Mouse (Mus musculus) brain, embryonic 14.5 days (tissue): ENCODE measurements at regions not wholly inside any gene's neighbourhood (a gene's known extent, or its start where the extent isn't known, plus 50 kb on each side); places are given as distances from the start of the nearest gene placed in this dataset.

Experiments used
- DNase-seq: peaks from one replicate; pipeline ENCODE4 v3.0.0-alpha.2; 2011; ENCODE audit warnings: low read depth
- CTCF ChIP-seq: fragments of 200-500 bp; IDR thresholded peaks from 2 replicates; pipeline ENCODE4 v1.5.1; 2012; ENCODE audit warnings: inconsistent platforms, mild to moderate bottlenecking, moderate library complexity, borderline replicate concordance; ENCODE audit not compliant: insufficient read depth, insufficient read length; ENCODE audit errors: extremely low read depth
- POLR2A ChIP-seq: fragments of 200-500 bp; IDR thresholded peaks from 2 replicates; pipeline ENCODE4 v1.6.1; 2012; ENCODE audit warnings: mild to moderate bottlenecking, inconsistent platforms, borderline replicate concordance; ENCODE audit not compliant: poor library complexity, insufficient read depth, insufficient read length, severe bottlenecking; ENCODE audit errors: extremely low read depth

DNA sequence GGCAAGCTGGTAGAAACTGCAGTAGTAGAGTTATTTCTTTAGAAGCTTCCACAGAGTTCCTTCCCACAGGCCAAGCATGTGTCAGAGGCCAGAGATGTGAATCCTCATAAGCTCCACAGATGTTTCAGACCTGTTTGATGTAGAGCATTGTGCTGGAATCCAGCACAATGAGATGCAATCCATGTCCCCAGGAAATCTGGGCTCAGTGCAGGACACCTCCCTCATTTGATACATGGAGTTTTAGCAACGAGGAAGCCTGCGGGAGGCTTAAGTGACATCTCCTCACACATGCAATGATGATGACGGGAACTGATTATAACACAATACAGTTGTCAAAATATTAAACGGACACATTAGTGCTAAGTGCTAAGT, 133.7 kb downstream of the Slc30a10 start:
- DNase-seq = no peak
- no peak for TF ChIP-seq POLR2A
- no peak for TF ChIP-seq CTCF

DNA sequence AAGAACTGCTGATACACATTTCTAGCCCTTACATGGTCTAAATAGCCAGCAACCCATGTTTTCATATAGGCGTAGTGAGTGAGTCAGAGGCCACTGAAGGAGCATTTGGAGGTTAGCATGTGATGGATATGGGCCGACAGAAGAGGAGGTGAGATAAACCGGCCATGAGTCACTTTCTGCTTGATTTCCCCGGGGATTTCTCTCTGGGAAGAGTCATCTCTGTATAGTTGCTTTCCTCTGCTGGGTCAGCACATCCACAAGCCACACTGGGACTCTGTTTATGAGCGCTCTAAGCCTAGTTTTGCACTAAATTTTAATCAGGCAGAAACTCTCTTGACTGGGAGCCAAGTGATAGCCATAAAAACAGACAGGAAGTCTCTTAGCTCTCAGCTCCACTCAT, 142.2 kb downstream of the Slc30a10 start:
- TF ChIP-seq POLR2A (no peak), CTCF (no peak)
- no peak for DNase-seq

DNA sequence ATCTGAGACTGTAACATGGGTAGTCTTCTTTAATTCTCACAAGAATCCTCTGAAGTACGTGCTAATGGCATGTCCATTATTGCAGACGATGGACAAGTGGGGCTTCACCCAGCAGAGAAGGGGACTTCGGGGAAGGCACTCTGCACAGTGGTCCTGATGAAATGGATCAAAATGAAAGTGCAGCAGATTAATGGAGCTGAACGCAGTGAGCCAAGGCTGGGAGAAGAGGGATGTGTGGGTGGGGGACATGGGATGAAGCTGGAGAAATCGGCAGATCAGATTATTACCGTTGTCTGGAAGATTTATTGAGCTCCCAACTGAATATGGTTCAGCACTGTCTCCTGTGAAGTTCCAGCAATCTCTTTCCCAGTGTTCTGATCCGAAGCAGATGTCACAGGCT, 143.9 kb downstream of the Slc30a10 start:
- TF ChIP-seq POLR2A (no peak), CTCF (no peak)
- no peak for DNase-seq

DNA sequence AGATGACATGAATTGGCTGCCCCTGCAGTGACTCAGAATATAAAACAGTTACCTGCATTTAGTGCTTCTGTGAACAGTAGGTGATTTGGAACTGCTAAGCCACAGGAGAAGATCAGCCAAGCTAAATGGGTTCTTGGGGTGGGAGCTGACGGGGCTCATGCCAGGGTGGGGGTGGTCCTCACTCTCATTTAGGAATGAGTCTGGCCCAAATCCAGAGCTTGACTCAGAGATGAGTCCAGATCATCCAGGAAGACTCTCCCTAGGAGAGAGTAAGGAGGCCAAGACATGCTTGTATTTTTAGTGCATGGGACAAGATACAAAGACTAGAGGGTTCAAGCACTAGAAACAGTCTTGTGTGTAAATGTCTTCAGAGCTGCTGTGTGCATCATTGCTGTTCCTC, 146.5 kb downstream of the Slc30a10 start:
- TF ChIP-seq CTCF = no peak
- TF ChIP-seq POLR2A = no peak
- DNase-seq = no peak

DNA sequence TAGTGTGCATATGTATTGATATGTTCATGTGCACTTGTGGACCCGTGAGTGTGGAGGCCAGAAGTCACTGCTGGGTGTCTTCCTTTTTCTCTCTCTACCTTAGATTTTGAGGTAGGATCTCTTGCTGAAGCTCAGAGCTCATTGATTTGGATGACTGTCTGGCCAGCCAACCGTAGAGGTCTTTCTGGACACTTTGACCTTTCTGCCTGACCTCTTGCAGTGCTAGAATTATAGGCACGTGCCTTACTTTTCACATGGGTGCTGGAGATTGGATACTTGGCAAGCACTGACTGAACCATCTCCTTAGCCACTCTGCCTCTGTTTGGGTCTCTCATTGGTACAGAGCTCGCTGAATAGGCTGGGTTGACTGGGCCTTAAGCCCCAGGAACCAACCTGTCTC, 151.3 kb downstream of the Slc30a10 start:
- TF ChIP-seq CTCF = no peak
- TF ChIP-seq POLR2A = no peak
- DNase-seq = no peak

DNA sequence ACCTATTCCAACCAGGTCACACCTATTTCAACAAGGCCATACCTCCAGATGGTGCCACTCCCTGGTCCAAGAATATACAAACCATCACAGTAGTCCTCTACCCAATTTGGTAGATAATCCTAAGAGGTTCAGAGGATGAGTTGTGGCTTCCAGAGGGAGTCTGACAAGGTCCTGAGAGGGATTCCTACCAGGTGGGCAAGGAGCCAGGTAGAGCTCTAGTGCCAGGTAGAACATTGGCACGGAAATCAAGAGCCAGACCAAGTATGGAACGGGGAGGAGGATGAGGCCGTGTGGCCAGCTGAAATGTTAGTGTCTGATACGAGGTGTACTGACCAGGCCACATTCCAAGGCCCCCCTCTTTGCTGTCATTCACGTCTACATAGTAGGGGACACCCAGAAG, 153.0 kb downstream of the Slc30a10 start:
- DNase-seq = no peak
- TF ChIP-seq POLR2A (no peak), CTCF (no peak)

DNA sequence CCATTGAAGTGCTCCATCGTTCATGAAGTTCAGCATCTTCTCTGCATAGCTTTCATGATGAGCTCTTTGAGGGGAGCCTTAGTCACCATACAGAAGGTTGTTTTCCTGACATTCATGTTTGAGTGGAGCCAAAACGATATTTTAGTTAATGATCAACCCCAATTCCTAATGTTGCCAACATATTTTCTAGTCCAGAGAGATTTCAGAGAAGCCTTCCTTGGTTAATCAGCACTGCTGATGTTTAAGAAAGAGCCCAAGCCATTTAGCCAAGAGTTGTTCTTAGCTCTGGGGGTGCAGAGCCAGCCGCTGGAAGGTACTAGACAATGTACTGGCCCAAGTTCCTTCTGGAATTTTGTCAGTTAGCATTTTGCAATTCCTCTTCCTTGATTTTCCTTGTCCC, 153.8 kb downstream of the Slc30a10 start:
- DNase-seq = no peak
- TF ChIP-seq CTCF (no peak), POLR2A (no peak)

DNA sequence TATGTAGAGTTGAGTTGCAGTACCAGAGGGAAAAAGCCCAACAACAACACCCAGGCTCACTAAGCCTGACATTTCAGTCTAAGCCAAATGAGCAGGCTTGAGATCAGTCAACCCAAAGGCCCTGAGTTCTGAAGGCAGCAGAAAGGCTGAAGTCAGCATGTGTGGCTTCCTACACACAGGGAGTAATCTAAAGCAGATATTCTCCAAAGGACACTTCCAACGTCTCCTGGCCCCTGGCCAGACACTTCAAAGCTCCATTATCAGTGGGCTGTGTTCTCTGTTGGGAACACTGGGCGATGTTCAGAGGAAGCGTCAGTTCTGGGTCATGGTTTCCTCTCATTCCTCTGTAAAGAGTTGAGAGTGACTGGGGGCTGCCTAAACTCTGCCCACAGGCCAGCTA, 155.9 kb downstream of the Slc30a10 start:
- TF ChIP-seq POLR2A = no peak
- no peak for TF ChIP-seq CTCF
- DNase-seq = peak; percentile 6

DNA sequence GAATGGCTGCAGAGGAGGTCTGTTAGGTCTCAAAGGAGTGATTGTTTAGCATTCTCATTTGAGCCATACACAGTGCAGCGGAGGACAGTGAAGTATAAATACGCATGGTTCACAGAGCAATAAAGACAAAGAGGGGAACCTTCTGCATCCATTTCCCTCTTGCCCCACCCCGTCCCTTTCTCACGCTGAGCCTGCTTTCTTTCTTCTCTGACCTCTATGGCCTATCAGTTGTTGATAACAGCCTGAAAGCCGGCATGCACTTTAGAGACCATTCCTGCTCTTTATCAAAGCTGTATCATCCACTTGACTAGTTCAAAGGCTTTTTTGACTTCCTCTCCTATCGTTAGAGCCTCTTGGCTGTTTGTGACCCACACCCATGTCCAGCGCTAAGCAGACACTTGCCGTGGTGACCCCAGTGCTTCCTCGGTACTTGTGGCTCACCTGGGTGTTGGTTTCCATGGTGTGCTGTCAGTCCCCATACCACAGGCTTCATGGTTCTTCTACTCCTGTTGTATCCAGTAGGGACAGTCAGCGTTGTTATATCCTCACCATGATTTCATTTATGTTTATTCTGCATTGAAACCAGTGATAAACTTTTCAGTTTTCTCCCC, 161.3 kb downstream of the Slc30a10 start:
- no peak for DNase-seq
- TF ChIP-seq CTCF = no peak
- no peak for TF ChIP-seq POLR2A

DNA sequence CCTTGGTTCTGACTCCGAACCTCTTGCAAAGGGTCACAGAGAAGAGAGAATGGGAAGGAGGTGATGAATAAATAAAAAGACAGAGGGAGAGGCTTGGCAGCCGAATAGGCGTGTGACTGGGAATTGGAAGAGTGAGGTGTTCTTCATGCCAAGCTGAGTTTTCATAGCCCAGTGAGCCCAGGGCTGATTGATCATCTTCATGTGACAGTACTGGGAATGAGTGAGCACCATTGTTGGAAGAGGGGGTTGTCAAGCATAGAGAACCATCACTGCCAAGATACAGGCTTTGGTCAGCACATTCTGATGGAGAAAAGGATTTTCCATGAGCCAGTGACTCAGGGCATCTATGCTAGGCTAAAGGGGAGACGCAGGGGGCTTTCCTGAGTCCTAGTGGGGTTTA, 163.0 kb downstream of the Slc30a10 start:
- DNase-seq = peak; percentile 55
- TF ChIP-seq POLR2A (no peak), CTCF (no peak)

DNA sequence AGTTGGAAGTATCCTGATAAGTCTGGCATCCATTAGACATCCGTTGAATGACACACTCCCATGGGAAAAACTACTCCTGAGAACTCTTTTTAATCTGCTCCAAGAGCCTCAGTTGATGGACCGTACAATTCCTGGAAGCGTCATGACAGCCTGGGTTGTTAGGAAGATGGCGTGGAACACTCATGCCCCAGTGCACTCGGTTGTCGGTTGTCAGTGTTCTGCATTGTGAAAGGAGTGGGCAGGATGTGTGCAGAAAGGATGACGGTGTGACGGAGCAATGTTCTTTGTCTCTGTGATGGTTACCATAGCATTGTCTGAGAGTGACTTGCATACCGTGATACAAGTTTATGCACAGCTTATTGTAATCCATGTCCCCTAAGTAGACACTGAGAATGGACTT, 164.4 kb downstream of the Slc30a10 start:
- DNase-seq = no peak
- no peak for TF ChIP-seq POLR2A

DNA sequence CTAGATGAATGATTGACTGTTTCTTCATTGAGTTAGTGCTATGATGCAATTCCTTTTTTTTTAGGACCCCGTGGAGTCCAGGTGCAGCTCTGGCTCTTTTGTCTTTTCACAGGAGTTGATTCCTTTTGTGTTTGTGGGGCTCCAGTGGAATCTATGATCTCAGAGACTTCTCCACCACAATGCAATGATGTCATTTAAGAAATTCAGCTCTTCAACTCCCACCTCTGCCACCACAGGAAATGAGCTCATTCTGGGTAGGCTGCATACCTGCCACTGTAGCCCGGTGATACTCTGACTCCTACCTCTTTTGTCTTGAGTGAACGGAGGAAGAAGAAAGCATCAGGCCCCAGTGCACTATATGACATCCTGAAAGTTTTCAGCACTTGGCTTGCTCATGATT, 173.8 kb downstream of the Slc30a10 start:
- no peak for DNase-seq
- TF ChIP-seq POLR2A (no peak), CTCF (no peak)

DNA sequence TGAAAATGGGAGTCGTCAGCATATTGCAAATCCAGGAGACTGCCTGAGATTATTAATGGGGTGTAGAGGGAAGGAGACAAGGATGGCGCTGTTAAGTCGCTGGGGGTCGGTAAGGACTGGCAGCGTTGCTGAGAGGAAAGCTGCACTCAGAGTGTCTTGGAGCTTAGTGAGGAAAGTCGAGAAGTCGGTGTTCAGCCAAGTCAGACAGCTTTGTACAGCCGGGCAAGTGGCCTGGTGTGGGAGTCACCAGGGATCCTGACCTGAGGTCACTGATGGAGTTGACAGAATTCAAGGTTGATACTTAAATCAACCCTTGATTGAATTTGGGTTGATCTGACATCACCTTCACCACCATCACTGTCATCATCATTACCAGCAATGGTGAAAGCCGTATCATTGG, 175.3 kb downstream of the Slc30a10 start:
- DNase-seq = no peak
- TF ChIP-seq CTCF = no peak
- no peak for TF ChIP-seq POLR2A

DNA sequence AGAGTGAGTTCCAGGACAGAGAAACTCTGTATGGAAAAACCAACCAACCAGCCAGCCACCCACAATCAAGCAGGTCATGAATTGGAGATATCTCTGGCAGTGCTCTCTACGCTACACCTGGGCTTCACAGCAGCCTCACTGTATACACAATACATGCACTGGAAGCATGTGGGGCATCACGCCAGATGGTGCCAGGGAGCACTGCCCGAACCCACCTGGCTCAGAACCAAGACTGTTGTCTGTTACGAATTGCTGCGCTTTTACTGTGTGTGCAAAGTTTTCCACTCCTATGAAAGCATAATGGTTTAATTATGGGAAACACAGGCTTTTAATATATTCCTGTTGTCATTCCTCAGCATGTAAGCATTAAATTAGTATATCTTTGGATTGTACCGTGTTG, 184.0 kb downstream of the Slc30a10 start:
- TF ChIP-seq POLR2A = no peak
- TF ChIP-seq CTCF = no peak
- DNase-seq = peak; percentile 49

DNA sequence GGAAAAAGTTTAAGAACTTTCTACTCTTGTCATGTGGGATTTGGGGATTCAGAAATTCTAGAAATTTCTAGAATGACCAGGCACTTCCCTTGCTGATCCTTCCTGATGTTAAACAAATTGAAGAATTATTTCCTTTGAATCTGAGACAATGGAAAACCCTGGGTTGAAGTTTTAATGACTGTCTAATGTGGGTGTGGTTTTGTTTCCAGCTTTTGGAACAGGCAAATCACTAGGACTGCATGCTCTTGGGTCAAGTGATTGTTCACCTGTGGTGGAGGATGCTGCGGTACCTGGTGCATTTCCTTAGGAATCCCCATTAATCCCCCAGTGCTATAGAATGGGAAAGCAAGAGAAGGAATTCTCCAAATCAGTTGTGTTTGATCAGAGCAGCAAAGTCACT, 184.8 kb downstream of the Slc30a10 start:
- DNase-seq = no peak
- TF ChIP-seq POLR2A (no peak), CTCF (no peak)
